Mouse (Mus musculus) C2C12 (cell line): ENCODE measurements around the gene Nme9.
A peak's percentile ranks its signal among the peaks of the same experiment; 100 is the strongest.

Experiments
- CTCF ChIP-seq: IDR thresholded peaks from one replicate; pipeline ENCODE4 v1.5.1; 2011; ENCODE audit not compliant: control insufficient read depth, insufficient read depth, insufficient read length
- MAX ChIP-seq: IDR thresholded peaks from one replicate; pipeline ENCODE4 v1.6.1; 2011; ENCODE audit warnings: mild to moderate bottlenecking, control low read depth

DNA sequence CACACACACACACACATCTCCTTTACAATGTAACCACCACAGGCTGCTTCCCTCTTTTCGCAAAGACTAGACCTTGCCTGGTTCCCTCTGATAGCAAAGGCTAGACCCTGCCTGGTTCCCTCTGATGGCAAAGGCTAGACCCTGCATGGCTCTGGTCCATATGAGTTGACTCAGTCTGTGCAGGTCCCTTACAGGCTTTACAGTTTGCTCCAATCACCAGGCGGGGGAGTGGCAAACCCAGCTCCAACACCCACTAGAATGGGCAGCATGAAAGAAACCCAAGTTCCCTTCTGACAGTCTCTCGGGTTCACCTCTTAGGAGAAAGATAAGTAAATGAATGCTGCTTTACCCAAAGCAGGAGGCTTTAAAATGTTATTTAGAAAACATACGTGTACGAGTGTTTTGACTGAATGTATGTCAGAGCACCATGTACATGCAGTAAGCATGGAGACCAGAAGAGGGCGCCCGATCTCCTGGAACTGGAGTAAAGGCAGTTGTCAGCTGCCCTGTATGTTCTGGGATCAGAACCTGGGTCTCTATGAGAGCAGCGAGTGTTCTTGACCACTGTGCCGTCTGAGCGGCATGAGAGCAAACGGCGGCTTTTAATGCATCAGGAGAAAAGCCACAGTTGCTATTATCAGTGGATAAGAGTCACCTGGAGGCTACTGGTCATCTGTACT, 7.4 kb downstream of the Nme9 start:
- TF ChIP-seq MAX = no peak
- peak; percentile 18 for TF ChIP-seq CTCF
